Mouse (Mus musculus): Measurements from ENCODE around the gene Gm9573.

GRCm38 (mm10) chr17:35578211-35578610, 48.2 kb downstream of the Gm9573 start:
- peak; percentile 100 for TF ChIP-seq CTCF (IDR thresholded peaks at IDR 0.05; ENCODE audit: low read depth)
- TF ChIP-seq EP300 (optimal IDR thresholded peaks at IDR 0.05), result no peak

Measured in stomach, postnatal 0 days (tissue).